Mouse (Mus musculus): ENCODE measurements at regions not wholly inside any gene's neighbourhood (a gene's known extent, or its start where the extent isn't known, plus 50 kb on each side); places are given as distances from the start of the nearest gene placed in this dataset.
"Not testable (repeated sequence)": the region's sequence is repeated elsewhere in the genome, so short reads cannot be mapped to it uniquely, and the experiment has no call there.

DNA sequence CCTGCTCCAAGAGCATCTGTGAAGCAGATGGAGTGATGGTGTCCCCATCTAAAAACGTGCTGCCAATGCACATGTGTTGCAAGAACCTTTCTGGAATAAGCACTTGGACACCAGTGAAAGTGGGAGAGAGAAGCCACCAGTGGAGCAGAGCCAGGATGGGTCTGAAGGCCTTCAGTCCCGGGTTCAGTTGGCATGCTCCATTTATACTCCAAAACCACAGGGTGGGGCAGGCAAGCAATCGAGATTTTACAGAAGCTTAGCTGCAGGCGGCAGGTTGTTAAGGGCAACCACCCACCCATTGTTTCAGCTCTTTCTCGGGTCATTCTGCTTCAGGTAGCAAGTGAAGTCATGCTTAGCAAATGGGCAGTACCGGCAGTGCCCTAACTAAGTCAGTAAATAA is 51.8 kb upstream of the Sv2b start:
- DNase-seq = no peak

DNA sequence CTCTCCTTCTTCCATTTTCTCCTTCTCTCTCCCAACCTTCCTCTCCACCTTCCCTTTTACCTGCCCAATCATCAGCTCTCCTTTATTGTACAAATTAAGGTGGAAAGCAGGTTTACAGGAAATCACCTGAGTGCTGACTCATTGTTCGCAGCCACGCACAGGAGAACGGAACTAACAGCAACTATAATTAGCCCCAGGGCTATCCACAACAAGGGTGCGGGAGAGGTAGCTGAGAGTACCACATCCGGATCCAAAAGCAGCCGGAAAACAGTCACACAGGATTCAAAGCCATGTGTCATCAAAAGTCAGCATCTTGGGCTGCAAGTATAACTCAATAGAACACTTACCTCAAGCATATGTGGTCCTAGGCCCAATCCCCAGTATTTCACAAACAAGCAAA is 53.5 kb upstream of the Sv2b start:
- no peak for DNase-seq

DNA sequence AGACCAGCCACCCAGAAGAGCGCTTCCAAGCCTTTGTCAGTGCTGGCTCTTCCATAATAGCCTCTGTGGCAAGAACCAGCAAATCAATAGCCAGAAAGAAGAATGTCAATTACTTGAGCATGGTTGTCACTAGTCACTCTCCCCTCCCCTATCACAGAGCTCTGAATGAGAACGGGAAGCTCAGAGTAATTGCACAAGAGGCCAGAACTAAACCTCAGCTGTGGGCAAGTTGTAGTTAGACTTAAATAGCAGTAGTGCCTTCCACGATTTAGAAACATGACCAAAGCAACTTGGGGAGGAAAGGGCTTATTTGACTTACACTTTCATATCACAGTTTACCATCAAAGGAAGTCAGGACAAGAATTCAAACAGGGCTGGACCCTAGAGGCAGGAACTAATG is 56.4 kb upstream of the Sv2b start:
- no peak for DNase-seq

DNA sequence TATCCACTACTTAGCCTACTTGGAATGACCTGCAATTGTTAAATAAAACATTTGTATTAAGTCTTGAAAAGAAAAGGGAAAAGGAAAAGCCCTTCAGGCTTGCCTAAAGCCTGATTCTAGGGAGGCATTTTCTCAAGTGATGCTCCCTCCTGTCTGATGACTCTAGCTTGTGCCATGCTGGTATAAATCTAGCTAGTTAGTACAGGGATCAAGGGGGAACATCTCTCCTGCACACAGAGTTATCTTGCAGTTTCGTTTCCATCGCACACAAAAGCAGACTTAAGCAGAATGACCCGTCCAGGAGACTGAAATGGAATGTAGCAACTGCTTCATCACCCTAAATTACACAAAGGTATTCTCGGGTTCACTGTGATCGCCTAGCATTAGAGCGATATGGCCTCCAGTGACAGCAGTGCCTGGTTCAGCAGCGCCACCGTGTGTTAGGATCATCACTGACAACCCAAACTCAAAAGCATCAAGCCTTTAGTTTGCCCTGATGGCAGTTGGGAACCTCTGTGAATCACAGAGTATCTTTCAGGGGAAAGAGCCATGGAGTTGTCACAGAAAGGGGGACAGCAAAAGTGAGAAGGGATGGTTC is 57.3 kb upstream of the Sv2b start:
- peak; percentile 34 for DNase-seq

DNA sequence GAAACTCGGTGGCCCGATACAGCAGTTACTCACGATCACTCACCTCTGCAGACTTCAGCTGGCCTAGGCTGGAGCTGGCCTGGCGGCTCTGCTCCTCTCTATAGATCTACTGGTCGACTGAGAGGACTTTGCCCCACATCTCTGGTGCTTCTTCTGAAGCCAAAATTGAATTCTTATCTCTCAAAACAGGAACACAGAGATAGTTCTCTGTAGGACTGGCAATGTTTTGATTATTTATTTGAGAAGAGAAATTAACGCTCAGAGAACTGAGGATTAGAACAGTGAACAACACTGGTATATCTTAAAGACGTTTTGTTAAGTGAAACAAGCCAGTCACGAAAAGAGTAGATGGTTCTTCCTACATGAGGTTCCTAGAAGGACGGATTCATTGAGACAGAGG is 59.3 kb upstream of the Sv2b start:
- DNase-seq = no peak

DNA sequence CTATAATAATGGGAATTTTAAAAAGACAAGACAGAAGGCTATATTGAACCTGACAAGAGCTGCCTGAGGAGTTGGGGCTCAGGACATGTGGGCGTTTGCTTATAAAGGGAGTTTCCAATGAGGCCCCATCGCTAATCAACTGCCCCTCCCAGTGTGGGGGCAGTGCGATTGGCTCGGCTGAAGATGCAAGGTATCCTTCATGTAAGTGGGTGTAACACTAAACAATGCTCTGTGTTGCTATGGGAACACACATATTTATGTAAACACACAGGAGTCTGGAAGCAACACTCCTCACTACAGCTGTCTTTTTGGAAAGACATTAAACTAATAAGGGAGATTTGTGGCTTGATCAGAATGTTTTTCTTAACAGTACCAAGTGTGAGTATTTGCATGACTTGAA is 60.3 kb upstream of the Sv2b start:
- DNase-seq = no peak

DNA sequence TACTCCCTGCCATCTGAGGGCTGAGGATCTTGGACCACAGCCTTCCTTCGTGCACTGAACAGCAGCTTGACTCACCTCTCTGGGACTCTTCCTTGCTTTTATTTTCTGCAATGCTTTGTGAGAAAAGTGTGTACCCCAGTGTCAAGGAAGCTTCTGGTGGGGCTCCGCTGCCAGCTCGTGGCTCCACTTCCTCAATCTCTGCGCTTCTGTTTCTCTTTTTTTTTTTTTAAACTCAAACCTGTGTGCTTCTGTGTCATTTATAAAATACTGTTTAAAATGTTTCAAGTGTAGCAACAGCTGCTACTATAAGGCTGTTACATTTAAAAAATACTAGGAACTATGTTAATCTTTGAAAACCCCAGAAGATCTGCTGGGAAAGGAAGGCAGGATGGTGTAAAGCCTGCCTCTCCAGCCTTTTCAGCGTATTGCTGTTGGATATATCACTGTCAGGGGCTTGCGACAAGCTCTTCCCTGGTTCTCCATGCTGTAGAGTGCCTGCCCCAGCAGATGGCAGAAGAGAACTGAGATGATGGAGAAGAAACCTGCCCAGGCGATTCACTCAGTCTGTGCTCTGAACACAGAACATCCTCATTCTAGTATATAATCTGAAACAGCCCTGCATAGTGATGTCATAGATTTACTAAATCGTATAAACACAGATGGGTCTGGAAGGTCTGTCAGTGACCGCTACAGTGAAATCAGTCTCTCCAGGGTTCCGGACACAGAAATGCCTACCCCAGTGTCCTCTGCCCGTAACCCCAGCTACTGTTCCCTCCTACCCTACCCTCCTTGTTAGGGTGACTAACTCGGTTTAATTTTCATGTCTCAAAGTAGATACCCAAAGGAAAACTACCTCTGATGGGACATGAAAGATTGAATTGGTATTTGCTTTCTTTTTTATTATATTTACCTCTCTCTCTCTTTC is 61.8 kb upstream of the Sv2b start:
- DNase-seq = peak; percentile 73

DNA sequence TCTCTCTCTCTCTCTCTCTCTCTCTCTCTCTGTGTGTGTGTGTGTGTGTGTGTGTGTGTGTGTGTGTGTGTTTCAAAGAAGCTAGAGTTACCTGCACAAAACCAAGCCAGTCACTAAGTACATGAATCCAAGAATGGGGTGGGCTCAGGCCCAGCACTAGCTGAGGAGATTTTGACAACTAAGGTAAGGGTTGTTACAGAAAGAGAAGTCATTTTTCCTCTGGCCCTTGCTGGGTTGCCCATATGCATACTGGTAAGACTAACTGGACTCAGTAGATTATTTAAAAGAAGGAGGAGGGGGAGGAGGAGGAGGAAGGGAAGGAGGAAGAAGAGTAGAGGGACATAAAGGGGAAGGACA is 62.4 kb upstream of the Sv2b start:
- DNase-seq = no peak

DNA sequence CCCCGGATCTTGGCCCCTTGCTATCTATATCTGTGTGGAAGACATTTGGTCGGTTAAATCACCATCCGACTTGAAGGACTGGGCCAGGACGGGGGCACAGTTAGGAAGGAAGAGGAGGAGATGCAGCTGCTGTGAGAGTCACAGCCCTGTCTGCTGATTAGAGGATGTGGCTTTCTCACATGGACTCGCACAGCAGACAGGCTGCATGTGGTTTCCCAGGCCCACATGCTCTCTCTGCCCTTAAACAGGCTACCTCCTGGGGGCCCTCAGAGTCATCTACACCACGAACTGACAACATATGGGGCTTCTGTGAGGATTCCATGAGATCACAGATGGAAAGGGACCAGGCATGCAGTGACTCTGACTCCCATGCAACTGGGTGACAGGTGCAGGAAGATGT is 62.9 kb upstream of the Sv2b start:
- DNase-seq = peak; percentile 18

DNA sequence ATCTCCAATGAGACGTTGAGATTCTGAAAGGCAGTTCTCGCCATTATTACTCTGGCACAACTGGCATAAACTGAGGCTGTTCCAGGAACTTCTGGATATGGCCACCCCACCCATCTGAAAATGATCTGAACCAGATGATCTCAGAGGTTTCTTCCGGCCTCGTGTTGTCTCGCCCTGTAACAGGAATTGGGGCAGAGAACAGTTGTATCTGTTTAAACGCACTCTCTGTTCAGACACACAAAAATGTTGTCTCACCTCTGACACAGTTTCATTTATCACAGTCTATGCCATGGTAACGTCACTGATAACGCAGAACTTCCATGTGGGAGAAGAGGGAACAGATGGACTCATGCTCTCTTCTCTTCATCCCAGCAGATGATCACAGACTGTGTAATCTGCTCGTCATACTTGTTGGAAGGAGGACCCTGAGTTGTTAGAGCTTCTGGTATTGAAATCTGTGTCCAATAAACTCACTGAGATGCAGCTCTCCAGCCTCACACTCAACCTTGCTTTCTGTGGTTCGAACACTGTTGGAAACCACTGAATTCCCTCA is 63.9 kb upstream of the Sv2b start:
- DNase-seq = peak; percentile 12

DNA sequence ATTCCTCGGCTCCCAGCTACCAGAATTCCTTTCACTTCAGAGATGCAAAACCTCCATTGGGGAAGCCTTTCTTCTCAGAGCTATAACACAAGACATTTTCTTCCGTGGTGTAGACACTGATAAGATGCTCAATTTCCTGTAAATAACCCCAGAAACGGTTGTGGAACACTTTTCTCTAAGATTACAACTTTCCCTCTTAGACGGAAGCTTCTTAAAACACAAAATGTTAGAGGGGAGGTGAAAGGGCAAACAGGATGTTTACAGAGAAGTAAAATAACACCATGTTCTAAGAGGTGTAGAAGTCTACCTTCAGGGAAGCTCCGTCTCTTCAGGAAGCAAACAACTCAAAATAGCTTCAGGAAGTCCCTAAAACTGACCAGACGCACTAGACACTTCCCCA is 65.4 kb upstream of the Sv2b start:
- no peak for DNase-seq

DNA sequence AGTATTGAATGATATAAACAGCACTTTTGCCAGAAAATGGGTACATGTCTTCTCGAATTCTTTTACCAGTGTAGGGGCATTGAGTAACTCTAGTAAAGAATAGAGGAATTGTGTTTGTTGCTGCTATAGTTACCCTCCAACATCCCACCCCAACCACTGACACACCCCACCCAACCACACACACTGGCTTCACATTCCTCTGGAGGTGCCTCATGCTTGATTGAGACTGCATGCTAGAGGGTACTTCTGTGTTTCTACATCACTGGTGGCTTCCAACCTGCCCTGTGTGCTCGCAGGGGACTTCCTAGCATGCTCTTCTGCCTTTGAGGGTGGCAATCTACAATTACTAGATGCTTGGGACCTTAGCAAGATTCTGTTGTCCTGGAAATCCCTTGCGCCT is 70.5 kb upstream of the Sv2b start:
- DNase-seq = no peak

DNA sequence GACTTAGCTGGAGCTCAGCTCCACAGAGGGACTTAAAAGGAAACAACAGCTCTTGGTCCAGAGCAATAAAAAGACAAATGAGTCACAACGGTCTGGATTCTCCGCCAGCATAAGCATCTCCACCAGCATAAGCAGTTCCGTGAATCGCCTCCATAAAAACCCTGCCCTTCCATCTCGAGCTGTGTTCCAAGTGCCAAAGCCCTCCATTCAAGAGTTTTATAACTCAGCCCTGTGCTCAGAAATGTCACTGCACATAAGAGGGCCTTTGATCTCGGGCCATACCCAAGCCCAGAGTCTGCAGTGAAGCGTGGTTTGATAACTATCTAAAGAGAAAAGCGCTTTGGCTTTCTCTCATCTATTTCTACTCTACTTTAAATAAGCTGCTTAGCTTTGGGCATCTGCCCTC is 70.8 kb upstream of the Akap13 start:
- DNase-seq = peak; percentile 25

DNA sequence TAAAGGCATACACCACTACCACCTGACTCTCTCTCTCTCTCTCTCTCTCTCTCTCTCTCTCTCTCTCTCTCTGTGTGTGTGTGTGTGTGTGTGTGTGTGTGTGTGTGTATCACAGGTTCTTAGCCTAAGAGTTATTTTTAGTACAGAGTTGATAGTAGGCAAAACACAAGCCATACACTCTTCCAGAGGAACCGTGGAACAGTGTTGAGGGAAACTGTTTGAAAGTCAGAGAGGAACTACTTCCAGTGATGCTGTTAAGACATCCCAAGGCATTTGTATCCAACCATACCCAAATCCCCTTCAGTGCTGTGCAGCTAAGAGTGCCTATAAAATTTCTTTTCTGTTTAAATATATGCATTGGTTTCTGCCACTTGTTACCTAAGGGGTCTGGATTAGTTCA is 68.3 kb upstream of the Akap13 start:
- DNase-seq = no peak

DNA sequence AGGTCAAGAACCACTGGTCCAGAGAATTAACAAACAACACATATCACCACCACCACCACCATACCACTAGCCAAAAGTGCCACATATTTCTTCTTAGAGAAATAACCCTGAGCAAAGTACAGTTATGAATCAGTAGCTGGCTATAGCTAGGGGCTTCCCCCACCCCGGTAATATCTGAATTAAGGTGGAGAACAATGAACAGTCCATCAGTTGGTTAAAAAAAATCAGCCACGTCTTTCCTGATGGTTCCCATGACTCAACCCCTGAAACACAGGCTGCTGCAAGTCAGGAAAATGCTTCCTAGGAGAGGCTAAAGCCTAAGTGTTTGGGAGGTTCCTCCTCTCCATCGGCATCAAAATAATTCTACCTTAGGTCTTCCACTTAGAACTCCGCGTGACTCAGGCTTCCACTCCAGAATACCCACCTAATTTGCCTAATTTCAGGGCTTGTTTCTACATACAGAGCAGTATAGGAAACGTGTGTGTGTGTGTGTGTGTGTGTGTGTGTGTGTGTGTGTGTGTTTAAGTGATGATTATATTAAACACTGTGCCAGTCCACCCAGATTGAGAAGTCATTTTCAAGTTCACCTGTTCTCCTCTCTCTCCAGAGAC is 67.4 kb upstream of the Akap13 start:
- DNase-seq = no peak

DNA sequence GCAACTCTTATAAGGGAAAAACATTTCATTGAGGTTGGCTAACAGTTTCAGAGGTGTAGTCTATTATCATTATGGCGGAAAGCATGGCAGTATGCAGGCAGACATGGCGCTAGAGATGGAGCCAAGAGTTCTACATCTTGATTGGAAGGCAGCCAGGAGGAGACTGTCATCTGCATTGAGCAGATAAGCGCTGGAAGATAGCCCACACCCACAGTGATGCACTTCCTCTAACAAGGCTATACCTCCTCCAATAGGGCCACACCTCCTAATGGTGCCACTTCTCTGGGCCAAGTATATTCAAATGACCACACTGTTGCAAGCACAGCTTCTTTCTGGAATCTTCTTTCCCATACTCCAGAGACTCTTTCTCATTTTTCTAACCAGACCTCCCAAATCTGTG is 65.2 kb upstream of the Akap13 start:
- DNase-seq = no peak

DNA sequence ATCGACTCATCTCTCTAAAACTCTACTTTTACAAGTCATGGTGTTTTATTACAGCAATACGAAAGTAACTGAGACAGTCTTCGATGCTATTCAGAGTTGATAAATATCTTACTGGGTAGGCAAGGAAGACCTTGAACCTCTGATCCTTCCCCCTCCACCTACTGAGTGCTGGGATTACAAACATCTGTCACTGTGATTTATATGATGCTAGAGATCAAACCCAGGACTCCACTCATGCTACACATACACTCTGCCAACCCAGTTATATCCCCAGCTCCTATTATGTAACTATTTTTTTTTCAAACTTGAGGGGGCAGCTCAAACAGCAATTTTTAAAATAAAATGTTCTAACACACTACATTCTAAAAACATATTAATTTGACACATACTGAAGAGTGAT is 62.6 kb upstream of the Akap13 start:
- no peak for DNase-seq

DNA sequence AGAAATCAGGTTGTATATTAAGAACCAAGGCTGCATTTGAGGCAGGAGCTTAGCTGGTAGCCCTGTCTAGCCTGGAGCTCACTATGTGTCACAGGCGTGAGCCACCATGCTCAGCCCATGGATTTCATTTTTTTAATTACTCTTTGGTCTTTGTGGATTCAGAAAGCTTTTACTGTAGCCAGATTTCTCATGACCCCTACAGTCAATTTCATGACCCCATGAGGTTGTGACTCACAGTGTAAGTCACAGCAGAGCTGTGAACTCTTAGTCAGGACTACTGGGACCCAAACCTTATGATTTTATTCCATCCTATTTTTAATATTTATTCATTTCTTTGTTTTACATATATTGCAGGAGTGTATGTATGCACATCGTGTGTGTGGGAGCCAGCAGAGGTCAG is 61.9 kb upstream of the Akap13 start:
- no peak for DNase-seq

DNA sequence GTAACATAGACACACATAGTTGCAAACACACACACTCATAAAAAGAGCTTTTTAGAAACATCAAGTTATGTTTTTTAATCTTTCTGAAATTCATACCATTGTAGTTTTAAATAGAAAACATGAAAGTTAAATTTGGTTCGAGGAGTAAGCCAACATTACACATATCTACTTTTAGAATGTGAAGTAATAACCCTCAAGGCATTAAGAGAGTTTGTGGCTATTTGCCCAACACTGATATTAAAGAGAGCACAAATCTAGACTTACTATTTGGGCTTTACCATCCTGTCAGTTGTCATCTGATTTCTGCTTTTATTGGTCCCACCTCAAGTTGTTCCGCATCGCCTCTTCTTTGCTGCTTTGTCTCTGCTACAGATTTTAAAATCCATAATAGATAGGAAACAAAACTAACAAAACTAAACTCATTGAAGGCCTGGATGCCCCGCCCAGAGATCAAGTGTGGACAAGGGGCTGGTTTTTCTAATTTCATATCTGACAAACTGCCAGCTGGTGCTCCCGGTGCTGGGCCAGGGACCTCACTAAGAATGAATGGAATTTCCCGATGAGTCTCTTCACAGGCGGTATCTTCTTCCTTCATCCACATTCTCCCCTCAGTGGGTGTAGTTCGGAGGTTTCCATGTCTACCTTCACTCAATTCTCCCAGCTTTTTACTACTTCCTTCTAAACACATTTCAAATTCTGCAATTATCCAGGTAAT is 60.3 kb upstream of the Akap13 start:
- no peak for DNase-seq

DNA sequence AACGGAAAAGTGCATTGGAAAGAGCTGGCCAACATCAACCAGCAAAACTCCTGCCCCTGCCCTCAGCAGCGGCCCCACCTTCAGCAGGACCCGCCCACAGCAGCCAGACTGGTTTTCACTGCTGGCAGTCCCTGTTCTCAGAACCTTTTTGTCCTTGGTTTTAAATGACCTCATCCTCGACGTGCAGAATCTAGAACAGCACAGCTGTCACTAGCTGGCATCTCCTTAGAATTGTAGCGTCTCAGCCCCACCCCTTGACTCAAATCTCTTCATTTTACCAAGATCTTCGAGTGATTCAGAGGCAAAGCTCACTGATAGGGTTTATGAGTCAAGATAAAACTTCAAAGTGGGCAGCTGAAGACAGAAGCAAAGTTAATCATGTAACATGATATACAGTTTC is 57.8 kb upstream of the Akap13 start:
- DNase-seq = peak; percentile 61

DNA sequence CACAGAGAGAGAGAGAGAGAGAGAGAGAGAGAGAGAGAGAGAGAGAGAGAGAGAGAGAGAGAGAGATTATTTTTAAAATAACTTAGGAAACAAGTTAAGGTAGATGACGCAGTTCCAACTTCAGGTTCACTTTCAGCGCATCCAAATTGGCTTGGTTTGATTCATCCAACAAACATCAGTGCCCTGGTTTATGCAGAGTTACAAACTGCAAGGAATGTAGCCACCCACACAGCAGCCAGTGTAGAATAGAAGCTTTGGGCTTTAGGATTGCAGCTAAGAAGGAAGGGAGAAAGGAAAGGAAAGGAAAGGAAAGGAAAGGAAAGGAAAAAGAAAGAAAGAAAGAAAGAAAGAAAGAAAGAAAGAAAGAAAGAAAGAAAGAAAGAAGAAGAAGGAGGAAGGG is 56.9 kb upstream of the Akap13 start:
- not testable (repeated sequence) for DNase-seq

DNA sequence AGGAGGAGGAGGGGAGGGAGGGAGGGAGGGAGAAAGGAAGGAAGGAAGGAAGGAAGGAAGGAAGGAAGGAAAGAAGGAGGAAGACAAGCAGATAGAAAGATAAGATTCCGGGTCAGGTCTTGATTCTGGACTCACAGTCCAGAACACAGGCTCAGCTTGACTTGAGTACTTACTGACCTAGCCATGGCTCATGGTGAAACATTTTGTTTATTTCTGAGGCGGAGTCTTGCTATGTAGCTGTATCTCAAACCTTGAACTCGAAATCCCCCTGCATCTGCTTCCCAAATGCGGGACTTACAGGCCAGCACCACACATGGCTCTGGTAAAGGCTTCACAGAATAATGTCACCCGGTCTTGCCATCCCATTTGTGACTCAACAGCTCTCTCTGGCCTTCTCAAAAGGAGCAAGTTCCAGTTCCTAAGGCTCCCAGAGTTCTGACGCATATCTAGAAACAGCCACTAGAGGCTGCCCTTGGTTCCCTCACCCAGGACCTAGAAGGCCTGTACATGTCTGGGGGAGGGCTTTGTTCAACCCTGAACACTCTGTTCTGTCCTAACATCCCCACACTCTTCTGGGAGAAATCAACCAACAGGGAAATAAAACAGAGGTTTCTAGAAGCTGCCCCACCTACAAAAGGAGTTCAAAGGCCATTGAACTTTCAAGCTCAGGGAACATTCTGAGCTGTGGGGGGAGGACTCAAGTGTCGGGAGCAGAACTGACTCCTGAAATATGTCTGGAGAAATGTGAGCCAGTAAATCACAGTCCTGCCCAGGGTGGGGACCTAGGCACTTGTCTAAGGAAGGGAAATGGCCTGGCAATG is 56.2 kb upstream of the Akap13 start:
- peak; percentile 76 for DNase-seq

Data from gastrocnemius, postnatal 25 days (tissue).